Mouse (Mus musculus) embryonic facial prominence, embryonic 15.5 days (tissue): ENCODE measurements around the gene Arl15. TPM values are rescaled to one million over a fixed set of nuclear protein-coding genes. Genes with fewer than 3 reads are reported as not detected.

Experiments
- ATAC-seq: fragments of 200-750 bp; cut with Nextera tagmentation; 2 replicates; pipeline ENCODE4 v1.8.0; 2017; ENCODE audit warnings: low read depth, moderate TSS enrichment; ENCODE audit not compliant: insufficient number of reproducible peaks, low FRiP score, low TSS enrichment
- H3K27ac ChIP-seq: fragments of 300-500 bp; sonication (generic); replicated peaks from 2 replicates; pipeline ENCODE4 v1.5.1; 2015; ENCODE audit warnings: mild to moderate bottlenecking, inconsistent platforms
- H3K27me3 ChIP-seq: fragments of 300-500 bp; sonication (generic); 2 replicates; pipeline ENCODE4 v1.6.1; 2015; ENCODE audit warnings: inconsistent platforms
- H3K36me3 ChIP-seq: fragments of 300-500 bp; sonication (generic); 2 replicates; pipeline ENCODE4 v1.6.1; 2015; ENCODE audit warnings: mild to moderate bottlenecking, inconsistent platforms
- H3K4me1 ChIP-seq: fragments of 300-500 bp; sonication (generic); 2 replicates; pipeline ENCODE4 v1.6.1; 2015; ENCODE audit warnings: inconsistent platforms
- H3K4me2 ChIP-seq: fragments of 300-500 bp; sonication (generic); replicated peaks from 2 replicates; pipeline ENCODE4 v1.6.1; 2015; ENCODE audit warnings: mild to moderate bottlenecking, inconsistent platforms
- H3K4me3 ChIP-seq: fragments of 300-500 bp; sonication (generic); replicated peaks from 2 replicates; pipeline ENCODE4 v1.5.1; 2015; ENCODE audit warnings: mild to moderate bottlenecking, inconsistent platforms
- H3K9ac ChIP-seq: fragments of 300-500 bp; sonication (generic); 2 replicates; pipeline ENCODE4 v1.6.1; 2015; ENCODE audit warnings: inconsistent platforms
- H3K9me3 ChIP-seq: fragments of 300-500 bp; sonication (generic); replicated peaks from 2 replicates; pipeline ENCODE4 v1.6.1; 2016; ENCODE audit warnings: inconsistent platforms
- WGBS: fragments of 180-500 bp; shearing (Covaris S2); methylation state at CpG from one replicate; pipeline ENCODE4 v1.1.7; 2015; 5-methylcytosine and 5-hydroxymethylcytosine counted together
- polyA plus RNA-seq: library from polyadenylated mRNA; unstranded; fragments of >200 nt; fragmentation: Nextera tagmentation; extraction: Ambion mirVana; gene quantifications from 2 replicates; pipeline ENCODE4 v1.2.1, GENCODE M21; 2015

The Arl15 gene
- polyA plus RNA-seq, 1 experiment from 2014 or later: 11.5 TPM

GRCm38 (mm10) chr13:113939097-113939496, 144.8 kb downstream of the Arl15 start:
- WGBS: 86% methylated on average over 10 of the region's 10 CpGs
- ATAC-seq: no peak
- H3K9me3 ChIP-seq: no peaks in the 10 kb centered on the region
- no peaks in the 10 kb centered on the region for H3K27me3 ChIP-seq
- H3K4me2 ChIP-seq: no peak overlapping the region
- H3K36me3 ChIP-seq: no peaks in the 10 kb centered on the region
- peaks cover 3% of the 10 kb centered on the region; the same call in 1 of the 2 replicates for H3K4me1 ChIP-seq
- H3K27ac ChIP-seq: no peak overlapping the region
- H3K4me3 ChIP-seq: no peak overlapping the region
- H3K9ac ChIP-seq: no peak overlapping the region

GRCm38 (mm10) chr13:113939681-113940080, 145.4 kb downstream of the Arl15 start:
- ATAC-seq: no peak
- Histone ChIP-seq H3K36me3 (no peaks in the 10 kb centered on the region), H3K9me3 (no peaks in the 10 kb centered on the region), H3K27me3 (no peaks in the 10 kb centered on the region), H3K27ac (no peak overlapping the region), H3K4me3 (no peak overlapping the region), H3K4me2 (no peak overlapping the region), H3K4me1 (peaks cover 3% of the 10 kb centered on the region; the same call in 1 of the 2 replicates), H3K9ac (no peak overlapping the region)
- 68% methylated on average over 3 of the region's 3 CpGs for WGBS

GRCm38 (mm10) chr13:113940151-113940550, 145.8 kb downstream of the Arl15 start:
- H3K27ac ChIP-seq: no peak overlapping the region
- no peaks in the 10 kb centered on the region for H3K27me3 ChIP-seq
- ATAC-seq: no peak
- no peaks in the 10 kb centered on the region for H3K9me3 ChIP-seq
- H3K36me3 ChIP-seq: no peaks in the 10 kb centered on the region
- no peak overlapping the region for H3K4me3 ChIP-seq
- H3K4me1 ChIP-seq: peaks cover 3% of the 10 kb centered on the region; the same call in 1 of the 2 replicates
- H3K4me2 ChIP-seq: no peak overlapping the region
- H3K9ac ChIP-seq: no peak overlapping the region
- 72% methylated on average over 7 of the region's 7 CpGs for WGBS

GRCm38 (mm10) chr13:113941943-113942342, 147.6 kb downstream of the Arl15 start:
- WGBS: 78% methylated on average over 3 of the region's 3 CpGs
- Histone ChIP-seq H3K27ac (no peak overlapping the region), H3K36me3 (no peaks in the 10 kb centered on the region), H3K4me3 (no peak overlapping the region), H3K4me1 (peaks cover 3% of the 10 kb centered on the region; the same call in 1 of the 2 replicates), H3K9me3 (no peaks in the 10 kb centered on the region), H3K27me3 (no peaks in the 10 kb centered on the region), H3K9ac (no peak overlapping the region), H3K4me2 (no peak overlapping the region)
- ATAC-seq: no peak

- no peaks in the 10 kb centered on the region for H3K36me3 ChIP-seq
- no peak overlapping the region for H3K27ac ChIP-seq
- ATAC-seq: no peak
- H3K27me3 ChIP-seq: no peaks in the 10 kb centered on the region
- no peaks in the 10 kb centered on the region for H3K4me1 ChIP-seq
- no peaks in the 10 kb centered on the region for H3K9me3 ChIP-seq
- H3K4me3 ChIP-seq: no peak overlapping the region
- H3K4me2 ChIP-seq: no peak overlapping the region
- H3K9ac ChIP-seq: no peak overlapping the region
- 33% methylated on average over 4 of the region's 4 CpGs for WGBS
Measured at GRCm38 (mm10) chr13:113947546-113947945, 153.2 kb downstream of the Arl15 start.

- Histone ChIP-seq H3K9me3 (no peaks in the 10 kb centered on the region), H3K4me2 (no peak overlapping the region), H3K4me1 (no peaks in the 10 kb centered on the region), H3K9ac (no peak overlapping the region), H3K36me3 (no peaks in the 10 kb centered on the region), H3K27ac (no peak overlapping the region), H3K4me3 (no peak overlapping the region), H3K27me3 (no peaks in the 10 kb centered on the region)
- WGBS: 67% methylated on average over 5 of the region's 5 CpGs
- ATAC-seq: no peak
Measured at GRCm38 (mm10) chr13:113949708-113950107, 155.4 kb downstream of the Arl15 start.

GRCm38 (mm10) chr13:113950131-113950530, 155.8 kb downstream of the Arl15 start:
- no peak for ATAC-seq
- no peaks in the 10 kb centered on the region for H3K4me1 ChIP-seq
- no peak overlapping the region for H3K4me3 ChIP-seq
- no peak overlapping the region for H3K27ac ChIP-seq
- no peaks in the 10 kb centered on the region for H3K9me3 ChIP-seq
- no peak overlapping the region for H3K9ac ChIP-seq
- no peak overlapping the region for H3K4me2 ChIP-seq
- no peaks in the 10 kb centered on the region for H3K36me3 ChIP-seq
- WGBS: 58% methylated on average over 6 of the region's 6 CpGs
- H3K27me3 ChIP-seq: no peaks in the 10 kb centered on the region

- no peaks in the 10 kb centered on the region for H3K9me3 ChIP-seq
- no peak overlapping the region for H3K27ac ChIP-seq
- ATAC-seq: no peak
- WGBS: 80% methylated on average over 4 of the region's 4 CpGs
- H3K4me2 ChIP-seq: no peak overlapping the region
- H3K27me3 ChIP-seq: no peaks in the 10 kb centered on the region
- no peaks in the 10 kb centered on the region for H3K36me3 ChIP-seq
- H3K4me1 ChIP-seq: no peaks in the 10 kb centered on the region
- H3K9ac ChIP-seq: no peak overlapping the region
- no peak overlapping the region for H3K4me3 ChIP-seq
Measured at GRCm38 (mm10) chr13:113957438-113957837, 163.1 kb downstream of the Arl15 start.

GRCm38 (mm10) chr13:113964945-113965344, 170.6 kb downstream of the Arl15 start:
- H3K4me1 ChIP-seq: no peaks in the 10 kb centered on the region
- no peak overlapping the region for H3K9ac ChIP-seq
- H3K36me3 ChIP-seq: no peaks in the 10 kb centered on the region
- no peak overlapping the region for H3K27ac ChIP-seq
- no peaks in the 10 kb centered on the region for H3K9me3 ChIP-seq
- no peak for ATAC-seq
- 67% methylated on average over 9 of the region's 9 CpGs for WGBS
- H3K4me2 ChIP-seq: no peak overlapping the region
- H3K4me3 ChIP-seq: no peak overlapping the region
- H3K27me3 ChIP-seq: no peaks in the 10 kb centered on the region

- H3K9me3 ChIP-seq: no peaks in the 10 kb centered on the region
- no peak for ATAC-seq
- peaks cover 8% of the 10 kb centered on the region; the same call in 1 of the 2 replicates for H3K4me1 ChIP-seq
- no peak overlapping the region for H3K4me3 ChIP-seq
- H3K27ac ChIP-seq: no peak overlapping the region
- H3K9ac ChIP-seq: no peak overlapping the region
- 47% methylated on average over 5 of the region's 5 CpGs for WGBS
- no peak overlapping the region for H3K4me2 ChIP-seq
- H3K36me3 ChIP-seq: no peaks in the 10 kb centered on the region
- no peaks in the 10 kb centered on the region for H3K27me3 ChIP-seq
Measured at GRCm38 (mm10) chr13:113970706-113971105, 176.4 kb downstream of the Arl15 start.

GRCm38 (mm10) chr13:113972401-113972800, 178.1 kb downstream of the Arl15 start:
- H3K27ac ChIP-seq: no peak overlapping the region
- 79% methylated on average over 7 of the region's 7 CpGs for WGBS

GRCm38 (mm10) chr13:113974866-113975265, 180.6 kb downstream of the Arl15 start:
- H3K36me3 ChIP-seq: no peaks in the 10 kb centered on the region

More at GRCm38 (mm10) chr13:113972401-113972800, 178.1 kb downstream of the Arl15 start:
- H3K9me3 ChIP-seq: no peaks in the 10 kb centered on the region
- no peak overlapping the region for H3K4me3 ChIP-seq
- peaks cover 13% of the 10 kb centered on the region; the same call in 1 of the 2 replicates for H3K4me1 ChIP-seq
- no peak overlapping the region for H3K9ac ChIP-seq
- no peaks in the 10 kb centered on the region for H3K36me3 ChIP-seq
- H3K4me2 ChIP-seq: no peak overlapping the region
- no peaks in the 10 kb centered on the region for H3K27me3 ChIP-seq
- ATAC-seq: no peak

More at GRCm38 (mm10) chr13:113974866-113975265, 180.6 kb downstream of the Arl15 start:
- H3K4me1 ChIP-seq: peaks cover 13% of the 10 kb centered on the region; the same call in 1 of the 2 replicates
- H3K9ac ChIP-seq: no peak overlapping the region
- H3K27me3 ChIP-seq: no peaks in the 10 kb centered on the region
- no peak for ATAC-seq
- no peak overlapping the region for H3K4me2 ChIP-seq
- H3K9me3 ChIP-seq: no peaks in the 10 kb centered on the region
- H3K27ac ChIP-seq: no peak overlapping the region
- 77% methylated on average over 1 of the region's 1 CpGs for WGBS
- no peak overlapping the region for H3K4me3 ChIP-seq
